Mouse (Mus musculus) right cerebral cortex, postnatal 36 days (tissue): ENCODE results near the gene Stum.
"Not testable (repeated sequence)": the region's sequence is repeated elsewhere in the genome, so short reads cannot be mapped to it uniquely, and the experiment has no call there.

Experiments used
- DNase-seq, 2 experiments: peaks; one replicate each; pipeline ENCODE4 v3.0.0; 2022; ENCODE audit warnings: low spot score in 2 of 2, mixed read lengths in 1 of 2

The Stum gene

DNA sequence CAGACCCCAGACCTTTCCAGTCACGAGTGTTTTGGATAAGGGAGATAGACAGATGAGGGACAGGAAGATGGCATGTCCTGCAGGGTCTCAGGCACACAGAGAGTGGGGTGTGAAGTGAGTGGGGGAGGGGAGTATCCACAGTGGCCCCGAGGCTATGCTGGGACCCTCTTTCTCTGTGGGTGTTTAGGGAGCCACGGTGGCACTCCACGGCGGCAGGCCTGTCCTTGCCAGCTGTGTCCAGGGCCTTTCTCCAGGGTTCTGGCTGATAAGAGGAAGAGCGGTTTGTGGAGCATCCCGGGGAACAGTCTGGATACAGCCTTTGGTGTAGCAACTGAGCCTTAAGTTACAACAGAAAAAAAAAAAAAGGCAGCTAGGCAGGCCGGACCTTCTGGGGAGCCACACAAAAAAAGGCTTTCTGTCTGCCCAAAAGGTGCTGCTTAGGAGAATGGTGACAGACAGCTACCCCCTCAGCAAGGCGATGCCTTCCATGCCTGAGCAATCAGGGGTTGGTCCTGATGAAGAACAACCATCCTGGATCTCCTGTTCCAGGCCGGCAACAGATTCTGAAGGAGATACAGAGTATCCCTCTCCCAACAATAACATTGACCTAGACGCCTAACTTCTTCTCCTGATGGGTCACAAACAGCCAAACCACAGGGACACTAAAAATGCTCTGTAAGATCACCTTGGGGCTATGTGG is 76.8 kb downstream of the Stum start:
- no peak for DNase-seq

DNA sequence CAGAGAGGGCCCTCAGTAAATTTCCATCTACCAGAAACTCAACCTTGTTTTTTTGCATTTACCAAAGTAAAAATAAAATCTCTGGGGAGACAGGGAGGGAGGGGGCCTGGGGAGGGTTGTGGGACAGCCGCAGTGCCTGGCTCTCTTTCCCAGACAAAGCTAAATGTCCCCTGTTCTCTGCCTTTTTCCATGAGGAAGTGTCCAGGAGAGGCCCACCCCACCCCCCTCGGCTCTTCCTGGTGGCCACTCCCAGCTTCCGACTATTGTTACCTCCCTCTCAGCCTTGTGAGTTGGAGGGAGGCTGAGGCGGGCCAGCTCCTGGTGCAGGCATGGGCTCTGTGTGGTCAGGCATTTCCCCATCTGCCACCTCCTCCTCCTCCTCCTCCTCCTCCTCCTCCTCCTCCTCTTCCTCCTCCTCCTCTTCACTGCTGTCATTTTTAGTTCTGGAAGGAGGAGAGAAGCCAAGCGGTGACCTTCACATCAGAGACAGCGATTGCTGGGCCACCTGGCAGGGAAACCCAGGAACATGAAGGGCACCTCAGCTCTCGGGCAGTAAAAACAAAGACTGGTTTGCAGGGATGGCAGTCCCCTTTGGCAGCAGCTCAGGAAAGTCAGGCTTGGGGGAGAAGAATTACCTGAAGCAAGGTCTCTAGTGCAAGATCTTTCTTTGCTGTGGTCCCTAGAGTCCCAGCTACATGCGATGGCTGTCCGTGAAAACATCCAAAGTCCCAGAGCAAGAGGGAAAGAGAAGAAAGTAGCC is 77.5 kb downstream of the Stum start:
- no peak for DNase-seq

DNA sequence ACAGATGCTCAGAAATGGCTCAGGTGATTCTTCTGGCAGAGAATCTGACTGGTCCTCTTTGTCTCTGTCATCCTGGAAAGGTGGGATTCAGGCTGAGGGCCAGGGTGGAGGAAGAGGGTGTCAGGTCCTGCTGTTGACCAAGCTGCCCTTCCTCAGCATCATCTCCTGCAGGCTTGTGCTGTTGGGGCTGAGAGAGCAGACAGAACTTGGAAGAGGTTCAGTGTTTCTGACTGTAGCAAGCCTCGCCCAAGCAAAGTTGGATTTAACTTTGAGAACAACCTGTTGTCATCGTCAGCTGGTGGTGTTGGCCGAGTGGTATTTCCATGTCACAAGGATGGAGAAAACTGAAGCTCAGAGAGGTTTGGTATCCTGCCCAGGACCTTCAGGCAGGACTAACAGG is 78.6 kb downstream of the Stum start:
- DNase-seq = no peak

DNA sequence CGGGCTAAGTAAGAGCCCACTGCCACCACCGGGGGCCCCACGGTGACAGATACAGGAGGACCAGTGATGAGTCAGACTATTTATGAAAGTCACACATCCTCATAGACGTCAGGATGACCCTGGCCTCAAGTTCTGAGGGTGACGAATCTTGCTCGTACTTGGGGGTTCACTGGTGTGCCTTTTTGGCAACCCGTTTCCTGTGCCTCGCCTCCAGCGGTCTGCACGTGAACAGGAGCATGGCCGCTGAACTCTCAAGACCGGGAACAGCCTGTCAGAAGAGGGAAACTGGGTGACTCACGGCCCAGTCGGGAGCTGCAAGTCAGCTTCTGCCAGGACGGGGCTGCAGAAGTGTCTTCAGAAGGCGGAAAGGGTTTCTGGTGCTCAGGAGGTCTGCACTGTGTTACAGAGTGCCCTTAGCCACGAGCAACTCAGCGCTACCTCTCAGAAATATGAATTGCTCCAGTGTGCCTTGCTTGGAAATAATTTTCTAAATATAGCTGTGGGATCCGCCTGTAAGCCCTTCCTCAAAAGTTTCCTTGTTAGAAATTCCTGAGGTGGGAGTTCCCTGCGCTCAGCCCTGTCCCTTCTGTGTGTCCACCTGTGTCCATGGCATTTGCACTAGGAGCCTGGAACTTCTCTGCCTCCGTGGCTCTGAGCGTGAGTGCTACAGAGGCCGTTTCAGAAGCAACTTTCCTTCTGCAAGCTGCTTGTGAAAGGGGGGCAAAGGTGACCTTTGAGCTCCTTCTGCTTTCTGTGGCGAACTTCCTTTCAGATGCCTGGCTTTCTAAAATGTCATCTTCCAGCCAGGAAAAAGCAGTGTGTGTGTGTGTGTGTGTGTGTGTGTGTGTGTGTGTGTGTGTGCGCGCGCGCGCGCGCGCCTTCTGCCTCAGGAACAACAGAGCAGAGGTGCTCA is 79.4 kb downstream of the Stum start:
- DNase-seq = no peak

DNA sequence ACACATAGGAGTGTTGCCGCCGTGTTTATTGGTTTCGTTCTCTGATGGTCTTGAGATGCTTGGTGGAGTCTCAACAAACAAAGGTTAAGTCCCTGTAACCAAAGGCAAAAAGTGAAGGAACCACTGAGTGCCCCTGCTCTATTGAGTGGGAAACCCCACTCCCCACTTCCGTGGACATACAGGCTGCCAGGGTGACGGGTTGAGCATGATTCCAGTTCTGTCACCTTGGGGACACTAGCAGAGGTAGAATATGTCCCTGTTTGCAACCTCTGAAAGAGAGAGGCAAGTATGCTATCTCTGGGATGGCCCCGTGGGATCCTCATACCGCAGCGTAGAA is 80.0 kb downstream of the Stum start:
- DNase-seq = no peak

DNA sequence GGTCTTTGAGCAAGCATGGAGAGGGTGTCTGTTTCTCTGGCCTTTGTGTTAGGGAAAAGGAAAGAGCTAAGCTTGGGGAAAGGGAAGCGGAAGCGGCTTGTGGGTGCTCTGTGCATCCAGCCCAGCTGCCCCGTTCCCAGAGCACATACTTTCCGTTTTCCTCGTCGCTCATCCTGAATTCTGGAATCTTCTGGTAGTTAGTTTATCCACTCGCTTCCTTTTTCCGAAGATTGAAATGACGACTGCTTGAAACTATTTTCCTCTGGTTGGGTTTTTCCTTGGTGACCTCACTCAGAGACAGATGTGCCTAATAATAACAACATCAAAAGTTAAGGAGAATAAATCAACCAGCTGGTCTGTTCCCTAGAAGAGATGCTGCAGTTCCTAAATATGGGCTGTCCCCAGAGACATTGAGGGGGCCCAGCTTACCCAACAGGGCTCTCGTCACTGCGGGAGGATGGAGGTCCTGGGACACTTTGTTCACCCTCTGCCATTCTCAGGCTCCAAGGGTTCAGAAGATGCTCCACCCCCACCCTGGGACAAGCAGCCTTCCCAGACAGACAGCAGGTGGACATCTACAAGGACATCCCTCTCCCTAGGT is 80.7 kb downstream of the Stum start:
- no peak for DNase-seq

GRCm38 (mm10) chr1:180401725-180402124 is 81.6 kb downstream of the Stum start:
- DNase-seq = no peak

- no peak for DNase-seq
Observed at GRCm38 (mm10) chr1:180400691-180401455, 82.4 kb downstream of the Stum start.

- no peak for DNase-seq
Observed at GRCm38 (mm10) chr1:180398446-180398845, 84.9 kb downstream of the Stum start.

GRCm38 (mm10) chr1:180397734-180398133 is 85.6 kb downstream of the Stum start:
- no peak for DNase-seq

DNA sequence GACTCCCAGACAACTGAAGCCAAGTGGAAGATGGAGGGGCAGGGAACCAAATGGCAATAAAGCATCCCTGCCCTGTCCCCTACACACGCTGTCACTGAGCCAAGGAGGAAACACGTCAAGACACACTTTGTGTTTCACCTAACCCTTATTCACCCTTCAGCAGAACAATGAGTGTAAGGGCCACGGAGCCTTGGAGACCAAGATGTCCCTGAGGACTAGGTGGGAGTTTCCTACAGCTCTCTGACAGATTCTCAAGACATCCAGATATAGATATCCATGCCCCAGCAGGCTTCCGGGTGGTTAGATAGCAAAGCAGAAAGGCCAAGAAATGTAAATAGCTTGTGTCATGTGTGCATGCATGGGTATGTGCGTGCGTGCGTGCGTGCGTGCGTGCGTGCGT is 89.4 kb downstream of the Stum start:
- no peak for DNase-seq

DNA sequence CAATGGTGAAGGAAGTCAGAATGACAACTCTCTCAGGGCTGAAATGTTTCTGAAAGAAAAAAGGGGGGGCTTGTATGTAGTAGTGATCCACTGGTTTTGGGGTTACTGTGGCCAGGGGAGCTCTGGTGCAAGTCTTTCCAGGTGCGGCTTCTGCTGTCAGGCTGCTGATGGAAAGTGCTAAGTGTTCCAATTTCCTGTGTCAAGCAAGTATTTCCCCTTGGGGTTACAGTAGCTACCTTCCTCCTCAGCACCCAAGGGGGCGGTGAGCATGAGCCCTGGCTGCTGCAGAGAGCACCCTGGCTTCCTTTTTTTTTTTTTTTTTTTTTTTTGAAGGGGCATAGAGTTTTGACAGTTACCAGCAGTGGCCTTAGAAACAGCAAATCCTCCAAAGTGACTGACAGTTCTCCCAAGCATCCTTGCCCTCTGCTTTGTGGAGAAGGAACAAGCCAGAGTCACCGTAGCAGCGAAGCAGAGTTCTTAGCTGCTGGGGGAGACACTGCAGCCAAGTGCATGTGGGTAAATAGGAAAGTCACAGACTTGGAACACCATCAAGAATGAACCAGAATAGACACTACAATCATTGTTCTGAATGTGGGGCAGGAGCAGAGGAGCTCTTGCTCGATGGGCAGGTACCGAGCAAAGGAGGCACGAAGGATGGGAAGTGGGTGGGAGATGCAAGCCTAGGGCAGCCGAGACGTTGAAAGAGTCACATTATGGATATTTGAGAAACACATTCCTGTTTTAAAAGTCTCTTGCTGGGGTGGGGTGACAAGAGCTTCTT is 90.1 kb downstream of the Stum start:
- no peak for DNase-seq

DNA sequence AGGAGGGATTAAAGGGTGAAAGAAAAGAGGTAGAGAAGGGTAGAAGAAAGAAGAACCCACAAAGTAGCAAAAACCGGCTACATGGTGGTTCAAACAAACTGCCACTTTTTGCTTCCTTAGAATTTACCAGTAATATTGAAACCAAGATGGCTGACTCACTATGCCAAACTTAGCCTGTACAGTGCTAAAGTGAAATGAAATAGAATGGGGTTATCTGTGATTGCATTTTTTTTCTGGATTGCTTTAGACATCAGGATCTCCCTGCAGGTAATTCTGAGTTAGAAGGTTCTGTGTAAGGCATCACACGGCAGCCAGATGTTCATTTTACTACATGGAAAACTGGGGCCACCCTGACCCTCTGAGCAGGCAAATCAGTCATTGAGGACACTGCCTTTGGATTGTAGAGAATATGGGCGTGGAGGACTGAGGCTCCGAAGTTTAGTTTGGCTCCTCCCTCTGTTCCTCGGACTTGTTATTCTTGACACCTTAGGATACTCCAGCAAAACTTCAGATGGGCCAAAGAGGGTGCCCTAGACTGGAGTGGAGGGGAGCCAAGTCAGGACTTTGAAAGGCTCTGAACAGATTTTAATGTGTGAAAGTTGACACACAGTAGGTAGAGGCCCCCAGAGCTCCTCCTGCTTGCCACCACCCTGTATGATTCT is 91.0 kb downstream of the Stum start:
- no peak for DNase-seq

DNA sequence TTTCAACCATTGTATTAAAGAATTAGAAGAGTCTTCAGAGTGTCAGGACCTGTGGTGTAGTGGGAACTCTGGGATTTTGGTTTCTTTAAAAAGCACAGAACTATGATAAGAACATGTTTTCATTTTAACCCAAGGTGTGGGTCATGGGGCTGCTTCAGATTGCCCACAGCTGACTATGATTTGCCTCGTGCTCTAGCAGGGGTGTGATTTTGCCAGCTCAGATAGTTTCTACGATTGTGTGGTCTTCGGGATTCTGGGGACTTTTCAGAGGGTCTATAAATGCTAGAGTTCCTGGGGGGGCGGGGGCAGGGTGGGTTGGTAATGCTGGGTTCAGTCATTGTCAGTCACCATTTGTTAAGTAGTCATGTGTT is 91.7 kb downstream of the Stum start:
- DNase-seq = no peak

GRCm38 (mm10) chr1:180390746-180391574 is 92.3 kb downstream of the Stum start:
- DNase-seq = no peak

GRCm38 (mm10) chr1:180390321-180390731 is 93.0 kb downstream of the Stum start:
- DNase-seq = no peak

DNA sequence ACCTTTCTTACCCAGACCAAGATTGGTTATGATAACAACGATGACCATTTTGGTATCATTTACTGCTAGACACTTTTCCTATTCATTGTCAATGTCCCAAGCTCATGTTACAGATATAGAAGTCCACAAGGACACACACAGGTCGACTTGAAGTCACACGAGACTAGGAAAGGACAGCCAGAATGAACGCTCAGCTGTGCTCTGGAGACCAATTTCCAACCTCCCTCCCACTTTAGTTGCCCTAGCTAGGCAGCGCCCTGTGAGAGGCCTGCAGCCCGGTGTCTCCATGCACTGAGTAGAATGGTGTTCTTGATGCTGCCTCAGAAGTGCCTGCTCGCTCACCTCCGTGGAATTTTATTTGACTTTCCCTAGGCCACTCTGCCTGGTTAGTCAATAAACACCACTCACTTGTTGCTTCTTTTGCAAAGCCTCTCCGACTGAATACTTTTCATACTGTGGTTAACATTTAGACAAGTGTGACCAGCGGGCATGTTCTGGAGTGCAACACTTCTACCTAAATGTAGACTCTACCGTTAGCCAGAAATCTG is 94.0 kb downstream of the Stum start:
- DNase-seq = not testable (repeated sequence)

- no peak for DNase-seq
Observed at GRCm38 (mm10) chr1:180388481-180388880, 94.8 kb downstream of the Stum start.
